Mouse (Mus musculus) monocyte, adult 5-6 weeks (primary cell): Measurements from ENCODE around the gene Kank4. TPM values are rescaled to one million over a fixed set of nuclear protein-coding genes. Genes with fewer than 3 reads are reported as not detected.
"Not testable (repeated sequence)": the region's sequence is repeated elsewhere in the genome, so short reads cannot be mapped to it uniquely, and the experiment has no call there.

Experiments
- ATAC-seq: fragments of 153-309, 156-312 bp; replicated peaks from 2 replicates; pipeline ENCODE4 v1.8.0; 2017; ENCODE audit warnings: mild to moderate bottlenecking; ENCODE audit not compliant: low TSS enrichment, insufficient number of reproducible peaks, severe bottlenecking, poor library complexity, low FRiP score
- total RNA-seq: library from RNA; stranded (forward); fragments of 200-1000, 200-491, 200-594 nt; gene quantifications from 3 replicates; pipeline ENCODE4 v1.2.3, GENCODE M21; 2017

Gene Kank4
- total RNA-seq, 1 experiment from 2014 or later, result not detected

DNA sequence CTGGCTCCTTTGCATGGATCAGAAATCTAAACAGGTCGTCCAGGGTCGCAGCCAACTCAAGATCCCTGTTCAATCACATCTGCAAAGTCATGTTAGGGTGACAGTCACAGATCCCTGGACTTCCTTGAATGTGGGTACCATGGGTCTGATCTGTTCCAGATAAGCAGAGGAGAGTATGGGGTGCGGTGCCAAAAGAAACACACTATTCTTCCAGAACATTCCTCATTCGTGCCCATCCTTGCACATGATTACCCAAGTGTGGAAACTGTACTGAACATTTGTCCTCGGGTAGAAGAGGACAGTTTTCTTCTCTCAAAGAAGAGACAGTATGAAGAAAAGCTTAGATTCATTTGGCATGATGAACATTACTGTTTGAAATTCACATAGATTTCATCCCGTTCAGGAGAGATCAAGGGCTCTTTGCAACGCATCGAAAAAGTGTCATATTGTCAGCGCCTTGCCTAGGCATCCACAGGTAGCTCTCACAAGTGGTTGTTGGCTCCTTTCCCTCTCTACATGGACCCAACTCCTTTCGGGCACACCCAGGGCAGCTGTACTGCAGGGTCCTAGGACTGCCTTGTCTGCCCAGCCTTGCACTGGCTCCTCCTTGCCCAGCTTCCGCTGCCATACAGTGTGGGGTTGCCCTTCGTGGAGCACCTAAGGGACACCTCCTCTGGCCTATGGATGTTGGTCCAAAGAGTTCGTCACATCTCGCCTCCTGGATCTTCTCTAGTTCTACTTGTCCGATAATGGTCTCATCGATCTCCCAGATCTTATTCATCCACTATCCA lies 20.6 kb upstream of the Kank4 start:
- no peak for ATAC-seq

- no peak for ATAC-seq
These were observed 19.2 kb upstream of the Kank4 start for GRCm38 (mm10) chr4:98836519-98836918.

- ATAC-seq, result no peak
These were observed 17.4 kb upstream of the Kank4 start for GRCm38 (mm10) chr4:98834782-98835181.

DNA sequence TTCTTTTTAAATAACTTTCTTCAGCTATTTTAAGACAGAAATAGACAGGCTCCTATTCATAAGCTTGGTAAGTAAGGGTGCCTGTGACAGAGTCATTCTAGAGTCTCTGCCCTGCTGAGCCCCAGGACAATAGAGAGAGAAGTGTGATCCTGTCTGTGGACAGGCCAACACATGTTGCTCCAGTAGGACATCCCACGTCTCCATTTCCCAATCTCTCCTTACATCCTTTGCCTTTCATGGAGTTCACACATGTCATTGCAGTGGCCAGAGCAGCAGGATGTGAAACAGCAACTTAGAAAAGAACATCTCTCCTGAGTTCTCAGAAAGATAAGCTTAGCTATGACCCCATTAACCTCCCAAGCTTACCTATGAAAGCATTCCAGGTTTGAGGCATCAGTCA lies 14.4 kb upstream of the Kank4 start:
- ATAC-seq, result no peak

DNA sequence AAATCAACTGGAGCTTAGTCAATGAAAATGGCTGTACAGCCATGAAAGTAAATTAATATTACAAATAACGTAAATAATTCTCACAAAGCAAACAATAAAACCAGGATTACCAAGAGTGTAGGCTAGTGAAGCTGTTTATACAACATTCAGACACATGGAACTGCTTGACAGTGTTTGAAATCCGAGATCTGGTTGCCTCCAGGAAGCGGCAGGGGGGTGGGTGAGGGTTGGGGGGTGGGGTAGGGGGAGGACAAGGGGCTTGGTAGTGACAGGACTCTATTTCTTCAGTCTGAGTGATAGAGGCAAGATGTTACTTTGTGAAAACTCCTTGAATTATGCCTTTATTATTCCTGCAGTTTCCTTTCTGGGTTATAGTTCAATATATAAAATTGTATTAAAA lies 9.4 kb upstream of the Kank4 start:
- ATAC-seq, result no peak

- not testable (repeated sequence) for ATAC-seq
These were observed 6.4 kb upstream of the Kank4 start, which contains the start of gene I0C0044D17Rik for GRCm38 (mm10) chr4:98823740-98824139. Gene I0C0044D17Rik, minus strand, starts transcription at chr4:98823840.

DNA sequence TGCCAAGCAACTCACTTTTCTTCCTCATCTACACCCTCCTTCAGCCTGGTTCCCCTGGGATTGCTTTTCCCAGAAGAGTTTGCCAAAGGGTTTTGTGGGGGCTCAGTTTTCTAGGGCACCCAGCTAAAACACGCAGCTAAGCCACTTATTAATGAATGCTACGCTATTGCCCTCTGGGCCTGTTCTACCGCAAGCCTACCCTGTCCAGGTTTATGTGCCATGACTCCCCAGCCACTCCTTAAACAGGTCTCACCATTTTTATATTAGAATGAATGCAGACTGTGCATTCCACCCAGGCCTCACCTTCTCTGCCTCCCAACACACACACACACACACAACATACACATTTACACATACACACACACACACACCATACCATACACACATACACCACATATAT lies 5.7 kb upstream of the Kank4 start:
- ATAC-seq, result no peak

- no peak for ATAC-seq
These were observed 5.1 kb upstream of the Kank4 start for GRCm38 (mm10) chr4:98822478-98822877.

- ATAC-seq, result no peak
These were observed 1.9 kb upstream of the Kank4 start for GRCm38 (mm10) chr4:98819216-98819755.

GRCm38 (mm10) chr4:98816807-98817183 lies 542 bp downstream of the Kank4 start:
- no peak for ATAC-seq

GRCm38 (mm10) chr4:98806306-98806705 lies 11.0 kb downstream of the Kank4 start:
- no peak for ATAC-seq

DNA sequence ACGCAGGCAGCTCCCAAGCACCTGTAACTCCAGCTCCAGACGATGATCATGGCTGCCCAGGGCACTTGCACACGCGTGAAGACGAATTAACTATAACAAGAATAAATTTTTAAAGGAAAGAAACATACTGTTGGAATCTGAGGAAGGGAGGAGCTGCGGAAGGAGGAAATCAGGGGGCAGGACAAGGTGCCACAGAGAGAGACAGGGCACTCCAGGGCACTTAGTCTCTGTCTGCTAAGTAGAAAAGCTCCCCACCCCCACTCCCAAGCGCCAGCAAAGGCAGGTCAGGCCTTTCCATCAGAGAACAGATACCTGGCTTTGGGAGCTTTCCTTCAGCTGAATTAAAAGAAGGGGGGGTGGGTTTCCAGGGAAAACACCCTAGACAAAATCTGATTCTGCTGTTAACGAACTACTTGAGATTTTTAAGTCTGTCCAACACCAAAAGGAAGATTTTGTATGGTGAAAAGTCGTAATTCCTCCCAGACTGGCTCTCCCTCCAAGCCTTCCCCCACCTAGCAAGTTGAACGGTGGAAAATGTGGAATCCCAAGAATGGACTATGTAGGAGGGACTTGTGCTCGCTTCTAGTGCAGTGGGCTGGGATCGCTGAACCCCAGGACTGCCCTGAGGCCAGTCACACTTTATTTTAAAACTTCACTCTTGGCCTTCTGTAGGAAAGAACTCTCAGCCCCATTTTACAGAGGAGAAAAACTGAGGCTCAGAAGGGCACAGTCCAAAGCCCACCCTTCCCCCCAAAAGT lies 11.9 kb downstream of the Kank4 start:
- no peak for ATAC-seq

DNA sequence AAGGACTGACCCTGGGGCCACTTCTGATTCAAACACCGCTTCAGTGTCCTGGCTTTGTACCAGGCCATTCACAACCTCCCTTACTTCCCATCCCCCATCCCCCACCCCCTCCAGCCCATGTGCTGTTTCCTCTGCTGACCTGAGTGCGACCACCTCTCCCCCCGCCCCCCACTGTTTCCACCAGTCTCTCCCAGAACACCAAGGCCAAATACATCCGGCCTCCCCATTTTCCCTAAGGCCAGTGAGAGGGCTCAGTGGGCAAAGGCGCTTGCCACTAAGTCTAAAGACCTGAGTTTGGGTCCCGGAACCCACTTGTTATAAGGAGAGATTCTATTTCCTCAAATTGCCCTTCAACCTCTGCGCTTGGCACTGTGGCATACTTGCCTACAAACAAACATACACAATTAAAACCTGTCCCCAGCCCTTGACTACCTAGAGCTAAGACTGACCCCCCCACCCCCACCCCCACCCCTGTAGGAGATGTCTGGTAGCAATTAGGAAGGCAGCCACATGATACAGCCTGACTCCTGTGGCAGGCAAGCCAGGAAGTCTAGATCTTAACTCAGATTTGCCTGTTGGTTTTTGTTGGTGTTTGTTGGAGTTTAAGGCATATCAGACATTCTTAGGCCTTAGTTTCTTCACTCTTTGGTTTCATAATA lies 12.7 kb downstream of the Kank4 start:
- ATAC-seq, result no peak

GRCm38 (mm10) chr4:98801775-98802174 lies 15.6 kb downstream of the Kank4 start:
- ATAC-seq, result no peak

DNA sequence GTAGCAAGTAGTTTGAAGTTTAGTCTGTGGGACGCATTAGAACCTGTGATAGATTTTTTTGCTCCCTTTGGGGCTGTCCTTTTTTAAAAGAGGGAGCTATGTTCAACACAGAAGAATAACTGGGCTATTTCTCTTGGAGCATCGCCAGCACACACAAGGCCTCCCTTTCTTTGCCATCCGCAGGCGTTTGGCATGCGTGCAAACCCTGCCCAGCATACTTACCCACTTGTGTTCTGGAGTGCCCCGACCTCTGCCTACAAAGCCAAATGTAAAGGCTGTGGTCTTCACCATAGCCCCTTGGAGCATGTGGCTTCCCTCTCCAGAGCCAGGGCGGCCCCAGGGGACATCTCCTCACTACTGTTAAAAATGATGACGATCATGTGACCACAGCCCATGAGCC lies 16.5 kb downstream of the Kank4 start:
- no peak for ATAC-seq

DNA sequence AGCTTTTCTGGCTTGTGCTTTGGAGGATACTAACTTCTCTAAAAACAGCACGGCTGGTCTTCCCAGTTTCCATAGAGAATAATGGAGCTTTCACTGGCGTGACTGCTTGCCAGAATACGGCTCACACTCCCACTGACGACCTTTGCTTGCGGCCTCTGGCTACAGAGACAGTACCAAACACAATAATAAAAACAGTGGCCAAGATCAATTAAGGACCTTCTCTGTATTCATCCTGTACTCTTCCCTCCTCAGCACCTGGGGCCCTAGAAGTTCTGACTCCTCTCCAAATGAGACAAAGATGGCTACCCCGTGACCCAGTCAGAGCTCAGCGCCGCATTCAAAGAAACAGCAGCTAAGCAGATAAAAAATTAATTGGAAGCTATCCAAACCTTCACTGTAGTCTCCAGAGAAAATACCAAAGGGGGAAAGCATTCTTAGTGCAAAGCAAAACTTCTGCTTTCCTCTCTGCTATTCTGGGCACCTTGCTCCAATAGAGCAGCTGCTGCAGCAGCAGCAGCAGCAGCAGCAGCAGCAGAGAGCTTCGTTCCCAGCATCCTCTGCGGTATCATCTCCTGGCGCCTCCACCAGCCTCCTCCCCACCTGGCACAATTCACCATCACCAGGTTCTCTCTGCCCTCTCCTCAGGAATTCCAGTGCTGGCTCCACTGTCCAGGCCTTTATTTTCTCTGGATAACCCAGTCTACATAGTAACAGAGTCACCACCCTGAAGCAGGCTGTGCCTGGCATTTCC lies 20.6 kb downstream of the Kank4 start:
- ATAC-seq, result no peak

GRCm38 (mm10) chr4:98795241-98795640 lies 22.1 kb downstream of the Kank4 start:
- ATAC-seq, result no peak

DNA sequence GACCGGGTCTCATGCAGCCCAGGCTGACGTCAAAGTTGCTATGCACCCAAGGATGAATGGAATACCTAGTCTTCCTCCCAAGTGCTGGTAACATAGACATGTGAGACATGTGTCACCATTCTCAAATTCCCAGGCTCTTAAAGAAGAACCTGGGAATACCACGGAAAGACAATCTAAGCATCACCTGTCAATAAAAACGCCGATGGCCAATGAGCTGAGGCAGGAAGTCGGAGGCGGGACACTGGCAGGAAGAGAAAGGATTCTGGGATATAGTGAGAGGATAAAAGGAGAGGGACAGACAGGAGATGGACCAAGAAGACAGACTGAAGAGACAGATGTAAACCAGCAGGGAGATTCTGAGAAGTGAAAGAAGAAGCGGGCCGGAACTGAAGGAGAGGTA lies 23.9 kb downstream of the Kank4 start:
- no peak for ATAC-seq

DNA sequence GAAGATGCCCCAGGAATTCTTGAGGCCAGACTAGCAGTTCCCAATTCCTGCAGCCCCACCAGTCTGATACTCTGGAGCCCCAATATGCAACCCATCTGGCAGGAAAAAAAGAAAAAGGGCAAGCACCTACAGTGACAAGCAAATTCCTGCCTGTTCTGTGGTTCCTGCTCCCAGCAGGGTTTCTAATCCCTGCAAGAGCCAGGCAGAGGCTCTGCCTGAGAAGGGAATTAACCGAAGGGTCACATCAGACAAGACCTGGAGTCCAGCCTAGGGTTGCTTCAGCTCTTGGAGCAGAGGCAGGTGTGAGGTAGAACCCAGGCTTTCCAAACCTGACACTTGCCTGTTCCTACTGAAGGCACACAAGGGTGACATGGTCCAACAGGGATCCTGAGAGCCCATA lies 26.6 kb downstream of the Kank4 start:
- no peak for ATAC-seq
